Mouse (Mus musculus) E14TG2a.4 (cell line): ENCODE measurements at regions not wholly inside any gene's neighbourhood (a gene's known extent, or its start where the extent isn't known, plus 50 kb on each side); places are given as distances from the start of the nearest gene placed in this dataset.

Experiments
- CTCF ChIP-seq: conservative IDR thresholded peaks from 2 replicates; pipeline ENCODE4 v1.5.1; 2014; ENCODE audit warnings: low read length
- NANOG ChIP-seq: IDR thresholded peaks from 2 replicates; pipeline ENCODE4 v1.6.1; 2014; ENCODE audit warnings: borderline replicate concordance, low read length, mixed read lengths
- POU5F1 ChIP-seq: IDR thresholded peaks from 2 replicates; pipeline ENCODE4 v1.6.1; 2014; ENCODE audit warnings: low read length, borderline replicate concordance

DNA sequence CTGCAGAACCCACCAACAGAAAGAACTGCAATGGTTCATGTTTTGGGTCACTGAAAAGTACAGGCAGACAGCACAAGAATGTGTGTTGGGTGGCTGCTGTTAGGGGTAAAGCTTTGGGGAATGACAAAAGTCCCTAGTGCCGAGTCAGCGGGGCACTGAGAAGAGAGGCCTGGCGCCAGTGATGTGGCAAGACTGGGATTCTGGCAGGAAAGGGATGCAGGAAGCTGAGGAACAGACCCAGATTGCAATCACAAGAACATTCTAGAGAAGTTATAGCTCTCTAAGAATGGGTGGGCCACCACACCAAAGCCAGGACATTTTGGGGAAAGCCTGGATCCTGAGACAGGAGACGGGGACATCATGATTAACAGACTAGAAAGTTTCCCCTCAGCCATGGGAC is 241.0 kb downstream of the Sipa1l2 start:
- TF ChIP-seq CTCF: no peak
- TF ChIP-seq NANOG: no peak
- no peak for TF ChIP-seq POU5F1
